ENCODE assay signal across 8 mouse cellular contexts in genomic region chr14:27351051-27351475, GRCm38 (mm10).
DNase-seq lines count a peak whose midpoint lies in the region; ATAC-seq and TF ChIP-seq lines count a peak whose summit lies in the region.

No protein-coding gene starts in this region.

- no peak overlapping the region for H3K4me2 ChIP-seq in heart, embryonic 14.5 days (ENCODE audit: low read length)
- H3K4me2 ChIP-seq in limb, embryonic 12.5 days = peak overlapping the region; percentile 30
- H3K4me2 ChIP-seq in stomach, embryonic 14.5 days (replicated peaks; ENCODE audit: low read depth, low read length) = no peak overlapping the region

- ATAC-seq in heart, embryonic 14.5 days (ENCODE audit: insufficient number of reproducible peaks, insufficient read depth, low FRiP score, low read depth) = no peak
- ATAC-seq in limb, embryonic 12.5 days (ENCODE audit: insufficient number of reproducible peaks, insufficient read depth, low FRiP score, low TSS enrichment, low read depth) = no peak
- no peak for ATAC-seq in stomach, embryonic 14.5 days (ENCODE audit: insufficient number of reproducible peaks, insufficient read depth, low FRiP score, low read depth)

- WGBS in spleen, adult 2 months = 8% methylated on average over 5 of the region's 5 CpGs
- 38% methylated on average over 5 of the region's 5 CpGs for WGBS in heart, embryonic 14.5 days
- 35% methylated on average over 5 of the region's 5 CpGs for WGBS in limb, embryonic 12.5 days
- WGBS in stomach, embryonic 14.5 days = 66% methylated on average over 5 of the region's 5 CpGs

- TF ChIP-seq CTCF in spleen, adult 2 months (IDR thresholded peaks at IDR 0.05; ENCODE audit: extremely low read depth, insufficient read depth, insufficient read length, insufficient replicate concordance) = no peak

- no peak for DNase-seq in spleen, adult 2 months (ENCODE audit: low read depth in 1 of 2, low spot score in 2 of 2)
- DNase-seq in spleen, postnatal 14 days (ENCODE audit: low spot score in 2 of 2) = no peak
- no peak for DNase-seq in right cerebral cortex, postnatal 14 days
- no peak for DNase-seq in testis, postnatal 10 days (ENCODE audit: low spot score)
- DNase-seq in right cerebral cortex, adult 18-20 months = no peak

- H3K9ac ChIP-seq in heart, embryonic 14.5 days (ENCODE audit: low read length) = no peak overlapping the region
- H3K9ac ChIP-seq in limb, embryonic 12.5 days (replicated peaks) = no peak overlapping the region
- no peak overlapping the region for H3K9ac ChIP-seq in stomach, embryonic 14.5 days (replicated peaks; ENCODE audit: low read depth, low read length)

- peak overlapping the region; percentile 99 for H3K27ac ChIP-seq in spleen, adult 2 months (ENCODE audit: insufficient read depth, low read length)
- H3K27ac ChIP-seq in heart, embryonic 14.5 days (replicated peaks in 1 of 2; ENCODE audit: control insufficient read depth in 1 of 2, insufficient read depth in 1 of 2, low read depth in 2 of 2, low read length in 2 of 2) = peak overlapping the region; percentile 81 to 91
- H3K27ac ChIP-seq in limb, embryonic 12.5 days = peak overlapping the region; percentile 96
- H3K27ac ChIP-seq in stomach, embryonic 14.5 days (ENCODE audit: low read length) = peak overlapping the region; percentile 50

- peaks cover 13% of the 10 kb centered on the region for H3K36me3 ChIP-seq in spleen, adult 2 months (ENCODE audit: control insufficient read depth, insufficient read depth, low read length)
- no peaks in the 10 kb centered on the region for H3K36me3 ChIP-seq in heart, embryonic 14.5 days (ENCODE audit: control insufficient read depth, insufficient read depth, low read length)
- H3K36me3 ChIP-seq in limb, embryonic 12.5 days = peaks cover 8% of the 10 kb centered on the region; the same call in 1 of the 2 replicates
- no peaks in the 10 kb centered on the region for H3K36me3 ChIP-seq in stomach, embryonic 14.5 days (ENCODE audit: control insufficient read depth, insufficient read depth, low read length)

- no peak overlapping the region for H3K4me3 ChIP-seq in spleen, adult 2 months (ENCODE audit: extremely low read depth, insufficient read depth, insufficient read length)
- H3K4me3 ChIP-seq in heart, embryonic 14.5 days (ENCODE audit: control insufficient read depth in 1 of 2, insufficient read depth in 1 of 2, low read depth in 1 of 2, low read length in 2 of 2) = no peak overlapping the region
- H3K4me3 ChIP-seq in limb, embryonic 12.5 days (replicated peaks) = no peak overlapping the region
- no peak overlapping the region for H3K4me3 ChIP-seq in stomach, embryonic 14.5 days (ENCODE audit: low read depth, low read length)

- H3K4me1 ChIP-seq in spleen, adult 2 months (ENCODE audit: control insufficient read depth, insufficient read depth, insufficient read length) = peaks cover 54% of the 10 kb centered on the region; the same call in 1 of the 2 replicates
- peaks cover 25 to 61% of the 10 kb centered on the region in 2 experiments for H3K4me1 ChIP-seq in heart, embryonic 14.5 days (ENCODE audit: control insufficient read depth in 2 of 2, insufficient read depth in 2 of 2, low read length in 2 of 2)
- H3K4me1 ChIP-seq in limb, embryonic 12.5 days (replicated peaks) = peaks cover 60% of the 10 kb centered on the region
- peaks cover 10% of the 10 kb centered on the region; the same call in 1 of the 2 replicates for H3K4me1 ChIP-seq in stomach, embryonic 14.5 days (ENCODE audit: control insufficient read depth, insufficient read depth, low read length)

- no peaks in the 10 kb centered on the region for H3K9me3 ChIP-seq in heart, embryonic 14.5 days (ENCODE audit: control insufficient read depth, low read length)
- H3K9me3 ChIP-seq in limb, embryonic 12.5 days = no peaks in the 10 kb centered on the region
- H3K9me3 ChIP-seq in stomach, embryonic 14.5 days (ENCODE audit: control insufficient read depth, low read depth, low read length) = no peaks in the 10 kb centered on the region; the same call in 1 of the 2 replicates

- no peak for TF ChIP-seq POLR2A in spleen, adult 2 months (IDR thresholded peaks at IDR 0.05; ENCODE audit: low read depth, low read length)

- H3K27me3 ChIP-seq in spleen, adult 2 months (ENCODE audit: control insufficient read depth, insufficient read depth, low read length) = no peaks in the 10 kb centered on the region
- no peaks in the 10 kb centered on the region for H3K27me3 ChIP-seq in heart, embryonic 14.5 days (ENCODE audit: control insufficient read depth, insufficient read depth, low read length)
- no peaks in the 10 kb centered on the region for H3K27me3 ChIP-seq in limb, embryonic 12.5 days
- no peaks in the 10 kb centered on the region for H3K27me3 ChIP-seq in stomach, embryonic 14.5 days (ENCODE audit: control insufficient read depth, insufficient read depth, low read length)
